Mouse (Mus musculus) left cerebral cortex, postnatal 10 days (tissue): Measurements from ENCODE around the gene Nfix. TPM values are rescaled to one million over a fixed set of nuclear protein-coding genes. Genes with fewer than 3 reads are reported as not detected.

Source experiments
- DNase-seq, 2 experiments: peaks; one replicate each; pipeline ENCODE4 v3.0.0; 2021 to 2022; ENCODE audit warnings: low spot score in 2 of 2, mixed read lengths in 1 of 2; ENCODE audit errors: extremely low spot score in 1 of 2
- intact Hi-C: fragments of 180-260 bp; cut with DNase I; formaldehyde crosslinking; loops from one replicate; pipeline ENCODE4 v1.15.1; 2025
- total RNA-seq, 2 experiments: library from RNA; stranded (reverse); gene quantifications; 2 replicates each; pipeline ENCODE4 v1.2.3; 2021

Gene Nfix
- total RNA-seq, 2 experiments from 2014 or later, result 397 to 441 TPM

GRCm38 (mm10) chr8:84785756-84786677 is 14.1 kb downstream of the Nfix start:
- intact Hi-C loops, result no loop called here
- peak in 1 of 2 experiments; percentile 86 for DNase-seq

- DNase-seq, result no peak
- intact Hi-C loops, result no loop called here
Observed at GRCm38 (mm10) chr8:84785506-84785755, 14.7 kb downstream of the Nfix start.

GRCm38 (mm10) chr8:84784681-84785505 is 15.3 kb downstream of the Nfix start:
- peak in 1 of 2 experiments; percentile 56 for DNase-seq
- intact Hi-C loops, result no loop called here

GRCm38 (mm10) chr8:84783919-84784581 is 16.1 kb downstream of the Nfix start:
- intact Hi-C loops, result no loop called here
- DNase-seq, result peak in 1 of 2 experiments; percentile 54

- intact Hi-C loops, result no loop called here
- no peak for DNase-seq
Observed at GRCm38 (mm10) chr8:84783198-84783918, 16.8 kb downstream of the Nfix start.

- intact Hi-C loops, result no loop called here
- DNase-seq, result no peak
Observed at GRCm38 (mm10) chr8:84782680-84783079, 17.5 kb downstream of the Nfix start.

GRCm38 (mm10) chr8:84781686-84782505 is 18.2 kb downstream of the Nfix start:
- intact Hi-C loops, result no loop called here
- no peak for DNase-seq

- intact Hi-C loops, result loop anchor here (1.0 kb wide), 1 partner anchor 18 kb away; no protein-coding TSS in a partner anchor
- DNase-seq, result no peak
Observed at GRCm38 (mm10) chr8:84780949-84781680, 19.0 kb downstream of the Nfix start.

GRCm38 (mm10) chr8:84780225-84780555 is 20.0 kb downstream of the Nfix start:
- DNase-seq, result no peak
- intact Hi-C loops, result loop anchor here (1.0 kb wide), 1 partner anchor 19 kb away; no protein-coding TSS in a partner anchor

GRCm38 (mm10) chr8:84779519-84780224 is 20.5 kb downstream of the Nfix start:
- intact Hi-C loops, result loop anchor here (1.0 kb wide), 1 partner anchor 20 kb away; no protein-coding TSS in a partner anchor
- DNase-seq, result no peak

GRCm38 (mm10) chr8:84778638-84779380 is 21.3 kb downstream of the Nfix start:
- DNase-seq, result no peak
- intact Hi-C loops, result no loop called here

GRCm38 (mm10) chr8:84777899-84778637 is 22.1 kb downstream of the Nfix start:
- no peak for DNase-seq
- intact Hi-C loops, result no loop called here

GRCm38 (mm10) chr8:84776569-84776968 is 23.6 kb downstream of the Nfix start:
- intact Hi-C loops, result no loop called here
- DNase-seq, result no peak

GRCm38 (mm10) chr8:84775621-84776113 is 24.5 kb downstream of the Nfix start:
- no peak for DNase-seq

GRCm38 (mm10) chr8:84775105-84775591 is 25.0 kb downstream of the Nfix start:
- no peak for DNase-seq
- intact Hi-C loops, result no loop called here

More at GRCm38 (mm10) chr8:84775621-84776113, 24.5 kb downstream of the Nfix start:
- intact Hi-C loops, result no loop called here
